Mouse (Mus musculus) heart, adult 18-20 months (tissue): Measurements from ENCODE around the gene Mrpl14. TPM values are rescaled to one million over a fixed set of nuclear protein-coding genes. Genes with fewer than 3 reads are reported as not detected.

Experiments used
- DNase-seq, 2 experiments: peaks; one replicate each; pipeline ENCODE4 v3.0.0; 2021 to 2022; ENCODE audit warnings: mixed read lengths in 1 of 2
- long read RNA-seq, 2 experiments: library from polyadenylated mRNA; stranded (forward); transcript quantifications; one replicate each; pipeline ENCODE4 v2.0.0; 2021
- total RNA-seq, 2 experiments: library from RNA; stranded (reverse); gene quantifications; 2 replicates each; pipeline ENCODE4 v1.2.3; 2021

The Mrpl14 gene
- total RNA-seq = 100 to 1,000 TPM; 160 to 167 TPM
- long read RNA-seq, experiment 1, transcript Mrpl14-201 (3 exons, 645 nt) = major isoform, 137 of 153 reads
- long read RNA-seq, experiment 1, partial matches to known transcripts = 0 of 153 reads
- long read RNA-seq, experiment 1, other reads (novel, unspliced or antisense) = 15 of 153 reads
- long read RNA-seq, experiment 2, transcript Mrpl14-201 (3 exons, 645 nt) = major isoform, 107 of 120 reads
- long read RNA-seq, experiment 2, transcript Mrpl14-202 (2 exons, 510 nt) = minor isoform, 5 of 120 reads
- long read RNA-seq, experiment 2, partial matches to known transcripts = 5 of 120 reads
- long read RNA-seq, experiment 2, other reads (novel, unspliced or antisense) = 3 of 120 reads

GRCm38 (mm10) chr17:45686093-45686619 is at the start of gene Mrpl14:
Gene Mrpl14 (plus strand): TSS chr17:45686322.
- peak; percentile 93 to 95 for DNase-seq

GRCm38 (mm10) chr17:45638596-45639295 is 47.4 kb upstream of the Mrpl14 start:
- no peak for DNase-seq

GRCm38 (mm10) chr17:45641981-45642380 is 44.1 kb upstream of the Mrpl14 start:
- no peak for DNase-seq

DNA sequence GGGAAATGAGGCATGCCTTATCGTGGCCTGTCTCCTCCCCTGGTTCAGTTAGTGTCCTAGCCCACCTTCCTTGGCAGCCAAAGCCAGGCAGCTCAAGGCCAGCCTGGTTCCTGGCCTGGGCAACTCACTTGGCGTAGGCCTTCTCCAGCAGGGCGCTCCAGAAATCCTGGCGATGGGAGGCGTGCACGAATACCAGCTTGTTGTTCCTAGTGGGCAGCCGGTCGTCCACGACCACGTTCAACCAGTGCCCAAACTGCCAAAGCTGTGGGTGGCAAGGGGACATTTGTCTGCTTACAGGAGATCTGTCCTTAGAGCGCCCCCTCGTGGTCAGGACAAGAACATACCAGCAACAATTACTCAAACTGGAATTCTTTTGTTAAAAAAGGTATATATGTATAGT is 43.4 kb upstream of the Mrpl14 start:
- peak; percentile 57 to 85 for DNase-seq

- DNase-seq = no peak
Measured at GRCm38 (mm10) chr17:45644185-45644584, 41.9 kb upstream of the Mrpl14 start.

DNA sequence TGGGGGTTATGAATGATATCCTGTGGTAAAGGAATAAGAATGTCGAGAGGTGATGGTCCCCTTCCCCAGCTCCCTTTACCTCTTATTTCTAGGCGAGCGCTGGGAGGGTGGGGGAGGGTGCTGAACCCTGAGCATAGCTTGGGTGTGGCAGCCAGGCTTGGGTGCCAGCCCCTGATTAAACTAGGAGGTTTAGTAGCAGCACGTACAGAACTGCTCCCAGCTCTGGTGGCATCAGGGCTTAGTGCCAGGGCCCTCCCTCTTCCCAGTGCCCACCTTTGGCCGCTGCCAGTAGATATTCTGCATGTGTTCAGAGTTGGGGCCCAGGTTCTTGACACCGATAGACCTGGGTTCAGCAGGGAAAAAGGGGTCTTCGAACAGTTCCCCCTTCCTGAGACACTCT is 32.9 kb upstream of the Mrpl14 start:
- DNase-seq = no peak

- DNase-seq = no peak
Measured at GRCm38 (mm10) chr17:45655820-45656219, 30.3 kb upstream of the Mrpl14 start.

- DNase-seq = no peak
Measured at GRCm38 (mm10) chr17:45659225-45659624, 26.9 kb upstream of the Mrpl14 start, which contains the start of gene Capn11. Gene Capn11 (minus strand): TSS chr17:45659325.

DNA sequence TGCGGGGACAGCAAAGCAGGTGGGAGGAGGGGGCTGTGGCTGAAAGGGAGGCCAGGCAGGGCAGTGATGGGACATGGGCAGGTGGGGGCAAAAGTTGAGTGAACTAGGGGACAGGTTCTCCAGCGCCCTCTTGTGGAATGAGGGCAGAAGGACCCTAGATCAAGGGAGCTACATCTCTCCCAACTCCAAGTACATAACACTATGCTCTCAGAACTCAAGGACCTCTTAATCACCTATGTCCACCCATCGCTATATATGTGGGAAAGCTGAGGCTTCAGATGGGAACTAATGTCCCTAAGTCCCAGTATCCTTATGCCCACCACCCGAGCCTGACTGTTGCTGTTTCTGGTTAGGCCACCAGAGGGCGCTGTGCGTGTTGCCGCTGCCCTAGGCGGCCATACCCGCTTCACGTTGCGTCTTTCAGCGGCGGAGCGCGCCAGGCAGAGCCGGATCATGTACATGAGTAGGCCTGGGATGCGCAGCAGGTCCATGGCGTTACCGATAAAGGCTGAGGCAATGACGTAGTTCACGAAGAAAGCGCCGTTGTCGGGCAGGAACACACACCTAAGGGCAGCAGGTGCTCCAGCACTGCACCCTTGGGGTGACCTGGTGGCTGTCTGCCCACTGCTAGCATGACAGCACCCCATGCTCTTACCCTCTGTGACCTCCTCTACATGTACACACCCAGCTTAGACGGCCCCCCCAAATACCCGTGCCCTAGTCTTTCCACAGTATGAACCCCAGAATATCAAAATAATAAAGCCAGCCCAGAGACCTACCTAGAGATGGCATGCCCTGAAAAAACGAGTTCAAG is 22.8 kb upstream of the Mrpl14 start:
- DNase-seq = peak; percentile 47 to 83

GRCm38 (mm10) chr17:45664608-45665007 is 21.5 kb upstream of the Mrpl14 start:
- no peak for DNase-seq

DNA sequence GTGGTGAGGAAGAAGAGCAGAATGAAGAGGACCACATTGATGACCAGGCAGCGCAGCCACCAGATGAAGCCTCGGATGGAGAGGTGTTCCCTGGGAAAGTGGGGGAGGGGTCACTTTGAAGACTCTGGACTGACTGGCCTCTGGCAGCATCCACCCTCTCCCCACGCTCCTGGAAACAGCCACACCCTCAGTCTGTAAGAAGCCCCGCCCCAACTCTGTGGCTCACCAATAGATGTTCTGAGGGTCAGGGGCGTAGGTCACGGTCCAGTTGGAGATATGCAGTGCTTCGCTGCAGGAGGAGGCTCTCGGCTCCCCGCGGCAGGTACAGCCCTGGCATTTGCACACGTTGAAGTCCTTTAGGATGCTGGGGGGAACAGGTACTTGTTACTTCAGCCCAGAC is 20.0 kb upstream of the Mrpl14 start:
- DNase-seq = no peak

DNA sequence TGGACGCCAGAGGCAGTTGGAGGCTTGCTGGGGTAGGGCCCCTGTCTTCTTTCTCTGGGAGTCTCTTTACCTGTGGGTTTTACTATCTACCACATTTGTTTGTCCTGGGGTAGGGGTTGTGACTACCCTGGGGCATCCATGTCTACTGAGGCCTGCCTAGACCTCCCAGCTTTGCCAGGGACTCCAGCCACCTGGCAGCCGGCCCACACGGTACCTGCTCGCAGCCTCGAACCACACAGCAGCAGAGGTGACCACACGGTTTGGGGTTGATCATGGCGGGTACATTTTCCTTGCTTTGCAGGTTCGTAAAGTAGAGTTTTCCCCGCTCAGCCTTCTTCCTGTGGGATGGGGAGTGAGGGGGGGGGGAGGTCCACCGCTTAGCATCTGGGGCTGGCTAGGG is 18.6 kb upstream of the Mrpl14 start:
- no peak for DNase-seq

GRCm38 (mm10) chr17:45667986-45668385 is 18.1 kb upstream of the Mrpl14 start:
- no peak for DNase-seq

DNA sequence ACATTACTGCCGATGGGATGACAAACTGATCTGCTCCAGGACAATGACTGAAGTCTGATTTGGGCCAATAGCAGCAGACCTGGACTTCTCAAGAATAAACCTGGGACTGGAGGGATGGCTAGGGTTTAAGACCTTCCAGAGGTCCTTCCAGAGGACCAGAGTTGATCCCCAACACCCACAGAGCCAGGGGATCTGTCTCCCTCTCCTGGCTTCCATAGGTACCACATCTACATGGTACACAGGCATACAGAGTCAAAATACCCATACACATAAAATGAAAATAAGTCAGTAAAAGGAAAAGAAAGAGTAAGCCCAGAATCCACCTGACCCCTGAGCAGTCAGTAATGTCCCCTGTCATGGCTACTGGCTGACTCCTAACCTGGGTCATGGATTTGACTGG is 14.3 kb upstream of the Mrpl14 start:
- DNase-seq = no peak

GRCm38 (mm10) chr17:45672598-45672997 is 13.5 kb upstream of the Mrpl14 start:
- no peak for DNase-seq

DNA sequence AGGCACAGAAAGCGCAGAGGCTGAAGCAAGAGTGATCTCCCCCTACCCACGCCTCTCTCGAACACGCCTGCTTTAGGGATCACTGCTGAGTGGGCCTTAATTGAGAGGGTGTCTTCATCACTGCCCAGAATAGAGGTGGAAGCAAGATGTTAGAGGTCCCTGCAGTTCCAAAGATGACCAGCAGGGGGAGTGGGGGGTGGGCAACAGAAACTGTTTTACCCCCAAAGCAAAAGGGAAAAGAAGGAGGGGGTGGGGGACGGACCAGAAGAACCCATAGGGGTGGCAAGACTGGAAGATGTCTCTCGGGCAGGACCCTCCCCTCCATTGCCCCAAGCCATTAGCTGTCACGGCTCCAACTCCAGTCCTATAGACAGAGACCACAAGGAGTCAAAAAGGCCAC is 8.0 kb upstream of the Mrpl14 start:
- DNase-seq = peak; percentile 42 to 86

DNA sequence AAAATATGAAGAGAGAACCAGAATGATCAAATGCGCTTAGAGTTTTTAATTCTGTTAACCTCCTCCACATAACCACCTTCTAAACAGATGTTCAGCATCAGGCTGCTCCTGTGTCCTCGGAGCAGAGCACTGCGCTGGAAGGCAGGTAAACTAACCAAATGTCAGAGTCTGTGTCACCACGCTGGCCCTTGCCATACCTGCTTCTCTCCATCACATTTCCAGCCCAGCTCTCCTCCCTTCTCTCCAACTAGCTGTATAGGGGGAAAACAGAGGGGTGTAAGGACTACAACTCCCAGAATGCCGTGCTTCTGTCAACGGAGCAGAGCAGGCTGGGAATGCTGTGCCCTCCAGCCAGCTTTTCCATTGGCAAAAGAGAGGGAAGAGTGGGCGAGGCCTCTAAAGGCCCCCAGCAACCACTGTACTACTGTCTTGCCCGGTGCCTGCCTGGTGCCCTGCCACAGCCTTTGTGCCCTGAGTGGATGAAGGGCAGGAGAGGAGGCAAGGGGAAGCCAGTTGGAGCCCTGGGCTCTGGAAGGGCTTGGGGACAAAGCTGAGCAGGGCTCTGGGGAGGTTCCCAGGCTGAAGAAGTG is 5.6 kb upstream of the Mrpl14 start:
- DNase-seq = peak; percentile 73 to 75

DNA sequence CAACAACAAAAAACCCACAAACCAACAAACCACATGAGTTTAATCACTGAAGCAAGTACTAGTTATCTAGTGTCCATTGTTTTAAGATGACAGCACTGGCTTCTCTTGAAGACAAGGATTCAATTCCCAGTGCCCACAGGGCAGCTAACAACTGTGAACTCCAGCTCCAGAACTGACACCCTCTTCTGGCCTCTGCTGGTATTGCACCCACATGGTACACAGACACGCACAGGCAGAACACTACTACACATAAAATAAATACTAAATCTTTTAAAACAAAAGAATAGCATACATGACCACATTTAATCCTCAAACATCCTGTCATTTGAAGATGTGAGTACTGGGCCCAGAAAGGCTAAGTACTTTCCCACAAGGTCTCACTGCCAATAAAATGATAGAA is 4.5 kb upstream of the Mrpl14 start:
- no peak for DNase-seq

GRCm38 (mm10) chr17:45682843-45683242 is 3.3 kb upstream of the Mrpl14 start:
- DNase-seq = no peak

- no peak for DNase-seq
Measured at GRCm38 (mm10) chr17:45684667-45685131, 1.4 kb upstream of the Mrpl14 start.

GRCm38 (mm10) chr17:45685171-45686092 is 690 bp upstream of the Mrpl14 start:
- DNase-seq = peak; percentile 41 to 70
